Mouse (Mus musculus): ENCODE measurements around the gene Wdr95. TPM values are rescaled to one million over a fixed set of nuclear protein-coding genes. Genes with fewer than 3 reads are reported as not detected.

Gene Wdr95
- polyA plus RNA-seq, 1 experiment from 2014 or later = 0.24 TPM

Other genes starting within 250 kb of the Wdr95 start
- gene Medag, start 116.9 kb upstream of the Wdr95 start, polyA plus RNA-seq (2014; fragmentation: Nextera tagmentation; extraction: Ambion mirVana) = 1.0 and 1.4 TPM in 2 replicates
- 1.6 and 1.7 TPM in 2 replicates for gene Tex26, start 89.0 kb upstream of the Wdr95 start, polyA plus RNA-seq (2014; fragmentation: Nextera tagmentation; extraction: Ambion mirVana)
- 144 TPM in 2 replicates for gene Hsph1, start 107.7 kb downstream of the Wdr95 start, polyA plus RNA-seq (2014; fragmentation: Nextera tagmentation; extraction: Ambion mirVana)
- 17.1 and 20.1 TPM in 2 replicates for gene B3glct, start 149.6 kb downstream of the Wdr95 start, polyA plus RNA-seq (2014; fragmentation: Nextera tagmentation; extraction: Ambion mirVana)